Mouse (Mus musculus) olfactory bulb, adult 2 months (tissue): ENCODE results near the gene Gjc2.

Experiments used
- CTCF ChIP-seq: fragments of 200-500 bp; IDR thresholded peaks from 2 replicates; pipeline ENCODE4 v1.5.1; 2012; ENCODE audit warnings: low read depth, mild to moderate bottlenecking, low read length, moderate library complexity; ENCODE audit not compliant: insufficient read depth
- POLR2A ChIP-seq: fragments of 200-500 bp; IDR thresholded peaks from 2 replicates; pipeline ENCODE4 v1.6.1; 2012; ENCODE audit warnings: mild to moderate bottlenecking, low read depth, low read length, moderate library complexity; ENCODE audit not compliant: insufficient read depth

GRCm38 (mm10) chr11:59226787-59227603 is 44.0 kb upstream of the Gjc2 start:
- TF ChIP-seq POLR2A (no peak), CTCF (no peak)
